Comparison of ENCODE assay signal across 10 mouse cellular contexts in genomic region chr1:39025142-39025541, GRCm38 (mm10). TPM values are rescaled to one million over a fixed set of nuclear protein-coding genes. Genes with fewer than 3 reads are reported as not detected.
DNase-seq lines count a peak whose midpoint lies in the region; ATAC-seq and TF ChIP-seq lines count a peak whose summit lies in the region.
"Had no signal": no experiment of that assay in that cellular context is flagged by ENCODE, and none has a peak within 500 bp of the region (broad histone marks: within the 10 kb centered on the region; RNA-seq: fewer than 3 reads in every experiment).

No protein-coding gene starts in this region.

- no peak overlapping the region for H3K27ac ChIP-seq in liver, postnatal 0 days (ENCODE audit: low read depth)
- H3K27ac ChIP-seq in heart, embryonic 12.5 days (ENCODE audit: poor library complexity, severe bottlenecking) = no peak overlapping the region
- H3K27ac ChIP-seq: heart, adult 2 months; midbrain, embryonic 12.5 days had no signal

- H3K36me3 ChIP-seq in liver, postnatal 0 days (replicated peaks; ENCODE audit: insufficient read depth, low read length) = no peaks in the 10 kb centered on the region
- no peaks in the 10 kb centered on the region for H3K36me3 ChIP-seq in heart, embryonic 12.5 days
- H3K36me3 ChIP-seq: midbrain, embryonic 12.5 days had no signal

- peak overlapping the region; percentile 50 for H3K4me2 ChIP-seq in liver, postnatal 0 days (ENCODE audit: low read depth, low read length)
- no peak overlapping the region for H3K4me2 ChIP-seq in heart, embryonic 12.5 days
- H3K4me2 ChIP-seq: midbrain, embryonic 12.5 days had no signal

- peak; percentile 78 for ATAC-seq in liver, postnatal 0 days
- no peak for ATAC-seq in heart, embryonic 12.5 days (ENCODE audit: insufficient number of reproducible peaks, low FRiP score)

- no peak overlapping the region for H3K4me3 ChIP-seq in liver, postnatal 0 days (ENCODE audit: low read depth, low read length)
- H3K4me3 ChIP-seq in heart, embryonic 12.5 days = no peak overlapping the region
- H3K4me3 ChIP-seq: heart, adult 2 months; midbrain, embryonic 12.5 days had no signal

- TF ChIP-seq CTCF in liver, postnatal 0 days (IDR thresholded peaks at IDR 0.05; ENCODE audit: low read depth) = no peak

- peaks cover 10% of the 10 kb centered on the region; the same call in 1 of the 2 replicates for H3K4me1 ChIP-seq in liver, postnatal 0 days (ENCODE audit: insufficient read depth)
- H3K4me1 ChIP-seq in heart, embryonic 12.5 days (replicated peaks) = peaks cover 6% of the 10 kb centered on the region

- DNase-seq in lung, adult 18-20 months = peak; percentile 25 to 52
- DNase-seq in lung, postnatal 4 days = no peak
- peak; percentile 18 for DNase-seq in cerebellum, adult 8-10 months
- peak; percentile 49 for DNase-seq in liver, postnatal 0 days
- DNase-seq in thymus, postnatal 10 days (ENCODE audit: low spot score in 2 of 2) = peak; percentile 85 to 94
- no peak for DNase-seq in layer of hippocampus, adult 11-12 months (ENCODE audit: low spot score)
- DNase-seq in left cerebral cortex, adult 18-20 months (ENCODE audit: low spot score in 2 of 2) = no peak

- 0 out of 2 replicates have a peak, but pooled peaks cover 3% of the 10 kb centered on the region for H3K27me3 ChIP-seq in liver, postnatal 0 days (ENCODE audit: insufficient read depth, low read length)
- peaks cover 5% of the 10 kb centered on the region; the same call in 1 of the 2 replicates for H3K27me3 ChIP-seq in heart, embryonic 12.5 days (replicated peaks)

- WGBS in liver, postnatal 0 days (ENCODE audit: insufficient replicate concordance) = 14% methylated on average over 7 of the region's 7 CpGs
- WGBS in heart, embryonic 12.5 days = 50% methylated on average over 7 of the region's 7 CpGs

- H3K9me3 ChIP-seq in liver, postnatal 0 days (ENCODE audit: low read length) = no peaks in the 10 kb centered on the region
- no peaks in the 10 kb centered on the region for H3K9me3 ChIP-seq in heart, embryonic 12.5 days (replicated peaks)
- H3K9me3 ChIP-seq: midbrain, embryonic 12.5 days had no signal

- no peak for TF ChIP-seq EP300 in liver, postnatal 0 days (IDR thresholded peaks at IDR 0.05; ENCODE audit: low read depth)

- no peak overlapping the region for H3K9ac ChIP-seq in liver, postnatal 0 days (replicated peaks)
- no peak overlapping the region for H3K9ac ChIP-seq in heart, embryonic 12.5 days
- H3K9ac ChIP-seq: midbrain, embryonic 12.5 days had no signal

RNA-seq across cellular contexts. Expression of gene Pdcl3, which starts 39.7 kb away (rescaled TPM):
- polyA plus RNA-seq in liver, postnatal 0 days (2015; fragmentation: Nextera tagmentation; extraction: Ambion mirVana) = 42.5 and 42.8 TPM in 2 replicates
- total RNA-seq in left cerebral cortex, adult 18-20 months (2021) = 10 to 100 TPM; 38.7 to 41.3 TPM
- polyA plus RNA-seq in heart, embryonic 12.5 days (2016; fragmentation: Nextera tagmentation; extraction: Ambion mirVana) = 149 and 168 TPM in 2 replicates

Comparison
In these comparisons a context has a peak if more than half of its experiments do, and no peak if none do; other contexts are left out.
1. DNase-seq: peak in lung, adult 18-20 months (2 of 2), cerebellum, adult 8-10 months (single experiment), liver, postnatal 0 days (single experiment) and thymus, postnatal 10 days (2 of 2); none in lung, postnatal 4 days (0 of 2), layer of hippocampus, adult 11-12 months (single experiment) and left cerebral cortex, adult 18-20 months (0 of 2).